Comparison of ENCODE assay signal across 15 mouse cellular contexts in genomic region chr10:80568876-80569275, GRCm38 (mm10). TPM values are rescaled to one million over a fixed set of nuclear protein-coding genes. Genes with fewer than 3 reads are reported as not detected.
DNase-seq lines count a peak whose midpoint lies in the region; ATAC-seq and TF ChIP-seq lines count a peak whose summit lies in the region.
"Had no signal": no experiment of that assay in that cellular context is flagged by ENCODE, and none has a peak within 500 bp of the region (broad histone marks: within the 10 kb centered on the region; RNA-seq: fewer than 3 reads in every experiment).

No protein-coding gene starts in this region.

- no peak overlapping the region for H3K4me3 ChIP-seq in forebrain, embryonic 13.5 days
- H3K4me3 ChIP-seq in forebrain, embryonic 14.5 days (ENCODE audit: low read depth, low read length), result no peak overlapping the region
- no peak overlapping the region for H3K4me3 ChIP-seq in layer of hippocampus, adult 2 months
- peak overlapping the region; percentile 42; the same call in 1 of the 2 replicates for H3K4me3 ChIP-seq in ES-Bruce4 (ENCODE audit: low read depth, low read length)
- peak overlapping the region in 1 of 2 experiments; percentile 69; a peak in 1 of 4 replicates for H3K4me3 ChIP-seq in liver, embryonic 14.5 days (ENCODE audit: insufficient read depth in 1 of 2, low read depth in 2 of 2, low read length in 2 of 2)
- H3K4me3 ChIP-seq: limb, embryonic 15.5 days had no signal

- 0 out of 2 replicates have a peak overlapping the region, but pooled peaks have one; percentile 0 for H3K9ac ChIP-seq in forebrain, embryonic 13.5 days
- no peak overlapping the region for H3K9ac ChIP-seq in forebrain, embryonic 14.5 days (ENCODE audit: low read length)
- 0 out of 2 replicates have a peak overlapping the region, but pooled peaks have one; percentile 4 for H3K9ac ChIP-seq in ES-Bruce4 (ENCODE audit: low read depth, poor library complexity, severe bottlenecking)
- peak overlapping the region; percentile 59; the same call in 1 of the 2 replicates for H3K9ac ChIP-seq in liver, embryonic 14.5 days (replicated peaks)
- H3K9ac ChIP-seq: limb, embryonic 15.5 days had no signal

- H3K9me3 ChIP-seq in forebrain, embryonic 13.5 days (replicated peaks), result no peaks in the 10 kb centered on the region
- no peaks in the 10 kb centered on the region for H3K9me3 ChIP-seq in forebrain, embryonic 14.5 days (replicated peaks; ENCODE audit: control insufficient read depth, low read length)
- no peaks in the 10 kb centered on the region for H3K9me3 ChIP-seq in ES-Bruce4 (replicated peaks; ENCODE audit: control insufficient read depth, insufficient read depth, low read length, poor library complexity, severe bottlenecking)
- H3K9me3 ChIP-seq in liver, embryonic 14.5 days (ENCODE audit: control insufficient read depth, low read length), result no peaks in the 10 kb centered on the region
- H3K9me3 ChIP-seq: limb, embryonic 15.5 days had no signal

- H3K36me3 ChIP-seq in forebrain, embryonic 13.5 days (ENCODE audit: poor library complexity, severe bottlenecking), result peaks cover 20% of the 10 kb centered on the region
- peaks cover 9% of the 10 kb centered on the region; the same call in 1 of the 2 replicates for H3K36me3 ChIP-seq in forebrain, embryonic 14.5 days (ENCODE audit: control insufficient read depth, insufficient read depth, low read length)
- peaks cover 4% of the 10 kb centered on the region; the same call in 1 of the 2 replicates for H3K36me3 ChIP-seq in ES-Bruce4 (ENCODE audit: control insufficient read depth, insufficient read depth, low read length, poor library complexity, severe bottlenecking)
- peaks cover 19% of the 10 kb centered on the region for H3K36me3 ChIP-seq in liver, embryonic 14.5 days (replicated peaks; ENCODE audit: control insufficient read depth, insufficient read depth, low read depth)

- H3K4me2 ChIP-seq in forebrain, embryonic 13.5 days, result no peak overlapping the region
- H3K4me2 ChIP-seq in forebrain, embryonic 14.5 days (ENCODE audit: low read length), result no peak overlapping the region
- H3K4me2 ChIP-seq in liver, embryonic 14.5 days (ENCODE audit: low read depth), result peak overlapping the region; percentile 77

- H3K4me1 ChIP-seq in forebrain, embryonic 13.5 days, result peaks cover 50% of the 10 kb centered on the region
- peaks cover 19% of the 10 kb centered on the region for H3K4me1 ChIP-seq in forebrain, embryonic 14.5 days (ENCODE audit: control insufficient read depth, insufficient read depth, low read length)
- peaks cover 4% of the 10 kb centered on the region for H3K4me1 ChIP-seq in ES-Bruce4 (ENCODE audit: control insufficient read depth, insufficient read depth, low read length)
- peaks cover 38 to 43% of the 10 kb centered on the region in 2 experiments for H3K4me1 ChIP-seq in liver, embryonic 14.5 days (replicated peaks; ENCODE audit: control insufficient read depth in 2 of 2, insufficient read depth in 2 of 2, low read length in 1 of 2)

- no peaks in the 10 kb centered on the region for H3K27me3 ChIP-seq in forebrain, embryonic 13.5 days
- no peaks in the 10 kb centered on the region for H3K27me3 ChIP-seq in forebrain, embryonic 14.5 days (replicated peaks; ENCODE audit: control insufficient read depth, insufficient read depth, low read length)
- H3K27me3 ChIP-seq in ES-Bruce4 (ENCODE audit: control insufficient read depth, insufficient read depth, low read length, poor library complexity, severe bottlenecking), result no peaks in the 10 kb centered on the region
- H3K27me3 ChIP-seq in liver, embryonic 14.5 days (ENCODE audit: control insufficient read depth, insufficient read depth, low read length), result no peaks in the 10 kb centered on the region
- H3K27me3 ChIP-seq: limb, embryonic 15.5 days; Patski had no signal

- no peak for TF ChIP-seq POLR2A in ES-Bruce4 (IDR thresholded peaks at IDR 0.05; ENCODE audit: insufficient read depth, low read length)

- H3K27ac ChIP-seq in forebrain, embryonic 13.5 days, result no peak overlapping the region
- H3K27ac ChIP-seq in forebrain, embryonic 14.5 days (ENCODE audit: low read depth, low read length), result no peak overlapping the region
- H3K27ac ChIP-seq in layer of hippocampus, adult 2 months, result peak overlapping the region; percentile 97
- no peak overlapping the region for H3K27ac ChIP-seq in ES-Bruce4 (ENCODE audit: insufficient read depth, low read length)
- H3K27ac ChIP-seq in liver, embryonic 14.5 days, result peak overlapping the region; percentile 67
- H3K27ac ChIP-seq: hindbrain, postnatal 0 days; limb, embryonic 15.5 days had no signal

- ATAC-seq in forebrain, embryonic 13.5 days, result no peak
- ATAC-seq in forebrain, embryonic 14.5 days, result no peak
- no peak for ATAC-seq in liver, embryonic 14.5 days (ENCODE audit: insufficient read depth)
- ATAC-seq: hindbrain, postnatal 0 days; Patski had no signal

- no peak for TF ChIP-seq CTCF in layer of hippocampus, adult 2 months (conservative IDR thresholded peaks at IDR 0.05)
- TF ChIP-seq CTCF in ES-Bruce4 (IDR thresholded peaks at IDR 0.05; ENCODE audit: low read depth, low read length), result no peak
- no peak for TF ChIP-seq CTCF in liver, embryonic 14.5 days (IDR thresholded peaks at IDR 0.05; ENCODE audit: low read depth)

- 95% methylated on average over 29 of the region's 29 CpGs for WGBS in forebrain, embryonic 13.5 days
- 95% methylated on average over 29 of the region's 29 CpGs for WGBS in forebrain, embryonic 14.5 days
- 93% methylated on average over 29 of the region's 29 CpGs for WGBS in liver, embryonic 14.5 days (ENCODE audit: insufficient replicate concordance)

- TF ChIP-seq EP300 in ES-Bruce4 (IDR thresholded peaks at IDR 0.05; ENCODE audit: insufficient read depth, low read depth, low read length), result no peak
- TF ChIP-seq EP300 in liver, embryonic 14.5 days (IDR thresholded peaks at IDR 0.05; ENCODE audit: low read depth), result no peak

- no peak for DNase-seq in forebrain, embryonic 14.5 days (ENCODE audit: low spot score)
- no peak for DNase-seq in layer of hippocampus, adult 2 months (ENCODE audit: low spot score in 2 of 2)
- no peak for DNase-seq in layer of hippocampus, adult 9-11 months
- no peak for DNase-seq in liver, embryonic 14.5 days (ENCODE audit: low read depth in 3 of 3, low spot score in 3 of 3)
- no peak for DNase-seq in cerebellum, postnatal 10 days
- no peak for DNase-seq in adrenal gland, adult 8-10 months
- DNase-seq: cerebellum, postnatal 14 days; lung, postnatal 10 days; thymus, postnatal 25 days had no signal

RNA-seq across cellular contexts. Expression of gene Rexo1, which starts 7.5 kb away (rescaled TPM):
- polyA plus RNA-seq in forebrain, embryonic 13.5 days (2015; fragmentation: Nextera tagmentation; extraction: Ambion mirVana), result 27.5 and 30.8 TPM in 2 replicates
- 22.3 and 28.8 TPM in 2 replicates for polyA plus RNA-seq in forebrain, embryonic 14.5 days (2014; fragmentation: Nextera tagmentation; extraction: Ambion mirVana)
- 10 to 100 TPM; 51.6 to 52.8 TPM for total RNA-seq in layer of hippocampus, adult 2 months (2021)
- 29.5 and 32.8 TPM in 2 replicates for polyA plus RNA-seq in ES-Bruce4 (2011; ENCODE audit: insufficient read depth, insufficient read length, low read depth, missing spikeins)
- polyA plus RNA-seq in liver, embryonic 14.5 days (2012; rRNA removed), result 19.1 and 24.8 TPM in 2 replicates
- 10.7 and 14.0 TPM in 2 replicates for polyA plus RNA-seq in liver, embryonic 14.5 days (2014; fragmentation: Nextera tagmentation; extraction: Ambion mirVana)
- 10 to 100 TPM; 54.2 to 60.1 (median 57.0) TPM for total RNA-seq in adrenal gland, adult 8-10 months (2022)

RNA-seq across cellular contexts. Expression of gene Klf16, which starts 8.2 kb away (rescaled TPM):
- polyA plus RNA-seq in forebrain, embryonic 13.5 days (2015; fragmentation: Nextera tagmentation; extraction: Ambion mirVana), result 6.6 and 7.5 TPM in 2 replicates
- polyA plus RNA-seq in forebrain, embryonic 14.5 days (2014; fragmentation: Nextera tagmentation; extraction: Ambion mirVana), result 6.2 and 6.6 TPM in 2 replicates
- total RNA-seq in layer of hippocampus, adult 2 months (2021), result 10 to 100 TPM; 50.8 to 56.8 TPM
- polyA plus RNA-seq in ES-Bruce4 (2011; ENCODE audit: insufficient read depth, insufficient read length, low read depth, missing spikeins), result 24.9 TPM in 2 replicates
- polyA plus RNA-seq in liver, embryonic 14.5 days (2012; rRNA removed), result 12.5 and 13.8 TPM in 2 replicates
- 10.6 and 12.3 TPM in 2 replicates for polyA plus RNA-seq in liver, embryonic 14.5 days (2014; fragmentation: Nextera tagmentation; extraction: Ambion mirVana)
- 10 to 100 TPM; 12.7 to 15.4 (median 14.6) TPM for total RNA-seq in adrenal gland, adult 8-10 months (2022)

RNA-seq across cellular contexts. Expression of gene Abhd17a, which starts 21.3 kb away (rescaled TPM):
- 72.3 and 74.9 TPM in 2 replicates for polyA plus RNA-seq in forebrain, embryonic 13.5 days (2015; fragmentation: Nextera tagmentation; extraction: Ambion mirVana)
- polyA plus RNA-seq in forebrain, embryonic 14.5 days (2014; fragmentation: Nextera tagmentation; extraction: Ambion mirVana), result 118 and 126 TPM in 2 replicates
- 100 to 1,000 TPM; 158 to 166 TPM for total RNA-seq in layer of hippocampus, adult 2 months (2021)
- 35.8 and 49.5 TPM in 2 replicates for polyA plus RNA-seq in ES-Bruce4 (2011; ENCODE audit: insufficient read depth, insufficient read length, low read depth, missing spikeins)
- 41.2 and 51.0 TPM in 2 replicates for polyA plus RNA-seq in liver, embryonic 14.5 days (2012; rRNA removed)
- polyA plus RNA-seq in liver, embryonic 14.5 days (2014; fragmentation: Nextera tagmentation; extraction: Ambion mirVana), result 55.0 and 63.4 TPM in 2 replicates
- 100 to 1,000 TPM in 1 of 4 experiments, 10 to 100 TPM in 3; 97.0 to 101 (median 97.8) TPM for total RNA-seq in adrenal gland, adult 8-10 months (2022)

RNA-seq across cellular contexts. Expression of gene Atp8b3, which starts 30.0 kb away (rescaled TPM):
- 0.33 and 0.36 TPM in 2 replicates for polyA plus RNA-seq in forebrain, embryonic 13.5 days (2015; fragmentation: Nextera tagmentation; extraction: Ambion mirVana)
- 0.30 and 0.33 TPM in 2 replicates for polyA plus RNA-seq in forebrain, embryonic 14.5 days (2014; fragmentation: Nextera tagmentation; extraction: Ambion mirVana)
- under 1 TPM; 0.12 to 0.31 TPM for total RNA-seq in layer of hippocampus, adult 2 months (2021)
- 1.2 and 1.6 TPM in 2 replicates for polyA plus RNA-seq in ES-Bruce4 (2011; ENCODE audit: insufficient read depth, insufficient read length, low read depth, missing spikeins)
- 0.01 and 0.02 TPM in 2 replicates for polyA plus RNA-seq in liver, embryonic 14.5 days (2012; rRNA removed)
- 0.05 TPM in 1 of 2 replicates, not detected in the other for polyA plus RNA-seq in liver, embryonic 14.5 days (2014; fragmentation: Nextera tagmentation; extraction: Ambion mirVana)
- total RNA-seq in adrenal gland, adult 8-10 months (2022), result 1 to 10 TPM; 1.2 to 3.0 (median 1.9) TPM
- total RNA-seq: heart, postnatal 10 days had no signal

RNA-seq across cellular contexts. Expression of gene Scamp4, which starts 33.8 kb away (rescaled TPM):
- 56.7 and 69.6 TPM in 2 replicates for polyA plus RNA-seq in forebrain, embryonic 13.5 days (2015; fragmentation: Nextera tagmentation; extraction: Ambion mirVana)
- 57.7 and 61.9 TPM in 2 replicates for polyA plus RNA-seq in forebrain, embryonic 14.5 days (2014; fragmentation: Nextera tagmentation; extraction: Ambion mirVana)
- total RNA-seq in layer of hippocampus, adult 2 months (2021), result 10 to 100 TPM; 42.9 to 43.1 TPM
- polyA plus RNA-seq in ES-Bruce4 (2011; ENCODE audit: insufficient read depth, insufficient read length, low read depth, missing spikeins), result 58.4 and 68.9 TPM in 2 replicates
- 22.0 and 27.6 TPM in 2 replicates for polyA plus RNA-seq in liver, embryonic 14.5 days (2012; rRNA removed)
- polyA plus RNA-seq in liver, embryonic 14.5 days (2014; fragmentation: Nextera tagmentation; extraction: Ambion mirVana), result 34.6 and 39.8 TPM in 2 replicates
- 10 to 100 TPM; 58.7 to 79.9 (median 70.3) TPM for total RNA-seq in adrenal gland, adult 8-10 months (2022)

Comparison
In these comparisons a context has a peak if more than half of its experiments do, and no peak if none do; other contexts are left out.
1. H3K27ac ChIP-seq: peak in layer of hippocampus, adult 2 months (single experiment) and liver, embryonic 14.5 days (single experiment); none in forebrain, embryonic 13.5 days (single experiment), forebrain, embryonic 14.5 days (single experiment) and ES-Bruce4 (single experiment).